16 mouse cellular contexts compared by ENCODE assay signal in the genomic region with DNA sequence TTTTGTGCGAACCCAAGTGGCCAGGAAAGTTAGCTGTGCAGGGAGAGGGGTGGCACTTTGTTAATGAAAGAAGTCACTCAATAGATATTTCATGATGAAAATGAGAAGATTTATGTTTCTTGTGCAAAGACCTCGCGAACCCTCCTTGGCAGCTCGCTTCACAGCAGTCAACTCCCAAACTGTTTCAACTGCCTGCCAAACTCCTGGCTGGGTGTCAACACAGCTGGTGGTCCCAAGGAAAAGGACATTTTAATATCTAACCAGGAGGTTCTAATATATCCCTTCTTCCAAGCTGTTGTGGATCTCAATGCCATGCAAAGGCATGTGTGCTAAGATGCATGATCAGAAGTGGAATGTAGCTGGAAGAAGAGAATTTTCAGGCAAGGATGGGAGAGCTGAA. TPM values are rescaled to one million over a fixed set of nuclear protein-coding genes. Genes with fewer than 3 reads are reported as not detected.
DNase-seq lines count a peak whose midpoint lies in the region; ATAC-seq lines count a peak whose summit lies in the region.
"Had no signal": no experiment of that assay in that cellular context is flagged by ENCODE, and none has a peak within 500 bp of the region (broad histone marks: within the 10 kb centered on the region; RNA-seq: fewer than 3 reads in every experiment).

No protein-coding gene starts in this region.

- no peak overlapping the region for H3K4me2 ChIP-seq in embryonic facial prominence, embryonic 14.5 days (ENCODE audit: low read depth, low read length)
- H3K4me2 ChIP-seq: embryonic facial prominence, embryonic 15.5 days had no signal

- WGBS in embryonic facial prominence, embryonic 14.5 days, result 48% methylated on average over 4 of the region's 4 CpGs
- WGBS in embryonic facial prominence, embryonic 10.5 days, result 93% methylated on average over 4 of the region's 4 CpGs

- peaks cover 12% of the 10 kb centered on the region; the same call in 1 of the 2 replicates for H3K4me1 ChIP-seq in embryonic facial prominence, embryonic 14.5 days (ENCODE audit: control insufficient read depth, insufficient read depth, low read length)
- H3K4me1 ChIP-seq in embryonic facial prominence, embryonic 10.5 days, result peaks cover 11% of the 10 kb centered on the region; the same call in 1 of the 2 replicates
- H3K4me1 ChIP-seq: forebrain, embryonic 10.5 days had no signal

- no peak overlapping the region for H3K4me3 ChIP-seq in embryonic facial prominence, embryonic 14.5 days (ENCODE audit: low read depth, low read length)
- no peak overlapping the region for H3K4me3 ChIP-seq in embryonic facial prominence, embryonic 10.5 days
- H3K4me3 ChIP-seq: embryonic facial prominence, embryonic 15.5 days; forebrain, embryonic 10.5 days; heart, embryonic 10.5 days had no signal

- H3K9me3 ChIP-seq in embryonic facial prominence, embryonic 14.5 days (ENCODE audit: control insufficient read depth, low read length), result no peaks in the 10 kb centered on the region
- no peaks in the 10 kb centered on the region for H3K9me3 ChIP-seq in embryonic facial prominence, embryonic 10.5 days
- H3K9me3 ChIP-seq: embryonic facial prominence, embryonic 15.5 days; forebrain, embryonic 10.5 days; heart, embryonic 10.5 days had no signal

- DNase-seq in embryonic facial prominence, embryonic 14.5 days (ENCODE audit: low spot score), result peak; percentile 32
- DNase-seq in embryonic facial prominence, embryonic 10.5 days (ENCODE audit: low spot score), result no peak
- DNase-seq in kidney, postnatal 14 days, result peak; percentile 12
- DNase-seq in kidney, adult 11 months, result no peak
- DNase-seq in right cerebral cortex, postnatal 4 days, result peak; percentile 18
- no peak for DNase-seq in right cerebral cortex, adult 2 months (ENCODE audit: low spot score in 2 of 2)
- DNase-seq in thymus, postnatal 36 days, result no peak
- DNase-seq: adrenal gland, postnatal 36 days; gastrocnemius, postnatal 25 days; kidney, adult 2 months; right cerebral cortex, adult 18-20 months; spleen, adult 18-20 months; thymus, adult 2 months had no signal

- no peak overlapping the region for H3K27ac ChIP-seq in embryonic facial prominence, embryonic 14.5 days (replicated peaks; ENCODE audit: low read depth, low read length)
- no peak overlapping the region for H3K27ac ChIP-seq in embryonic facial prominence, embryonic 10.5 days (replicated peaks)
- H3K27ac ChIP-seq: embryonic facial prominence, embryonic 15.5 days; forebrain, embryonic 10.5 days; heart, embryonic 10.5 days had no signal

- no peak overlapping the region for H3K9ac ChIP-seq in embryonic facial prominence, embryonic 14.5 days (ENCODE audit: low read depth, low read length)
- H3K9ac ChIP-seq: embryonic facial prominence, embryonic 15.5 days had no signal

- H3K27me3 ChIP-seq in embryonic facial prominence, embryonic 14.5 days (replicated peaks; ENCODE audit: control insufficient read depth, insufficient read depth, low read length), result no peaks in the 10 kb centered on the region
- no peaks in the 10 kb centered on the region for H3K27me3 ChIP-seq in embryonic facial prominence, embryonic 10.5 days (replicated peaks; ENCODE audit: low read depth, poor library complexity, severe bottlenecking)
- H3K27me3 ChIP-seq: embryonic facial prominence, embryonic 15.5 days had no signal

- H3K36me3 ChIP-seq in embryonic facial prominence, embryonic 14.5 days (ENCODE audit: control insufficient read depth, insufficient read depth, low read length), result no peaks in the 10 kb centered on the region
- H3K36me3 ChIP-seq in embryonic facial prominence, embryonic 10.5 days (replicated peaks), result peaks cover 50% of the 10 kb centered on the region
- H3K36me3 ChIP-seq: embryonic facial prominence, embryonic 15.5 days had no signal

- no peak for ATAC-seq in embryonic facial prominence, embryonic 14.5 days (ENCODE audit: low read depth)

RNA-seq across cellular contexts. Expression of gene Gfpt2, which starts 7.5 kb away (rescaled TPM):
- 22.5 and 26.9 TPM in 2 replicates for polyA plus RNA-seq in embryonic facial prominence, embryonic 14.5 days (2014; fragmentation: Nextera tagmentation; extraction: Ambion mirVana)
- polyA plus RNA-seq in embryonic facial prominence, embryonic 10.5 days (2016; fragmentation: Nextera tagmentation; extraction: Ambion mirVana), result 40.5 and 44.0 TPM in 2 replicates

RNA-seq across cellular contexts. Expression of gene Mapk9, which starts 45.0 kb away (rescaled TPM):
- polyA plus RNA-seq in embryonic facial prominence, embryonic 14.5 days (2014; fragmentation: Nextera tagmentation; extraction: Ambion mirVana), result 41.7 and 43.0 TPM in 2 replicates
- 26.0 and 28.4 TPM in 2 replicates for polyA plus RNA-seq in embryonic facial prominence, embryonic 10.5 days (2016; fragmentation: Nextera tagmentation; extraction: Ambion mirVana)

Comparison
In these comparisons a context has a peak if more than half of its experiments do, and no peak if none do; other contexts are left out.
1. DNase-seq: peak in embryonic facial prominence, embryonic 14.5 days (single experiment), kidney, postnatal 14 days (single experiment) and right cerebral cortex, postnatal 4 days (single experiment); none in embryonic facial prominence, embryonic 10.5 days (single experiment), kidney, adult 11 months (single experiment), right cerebral cortex, adult 2 months (0 of 2) and thymus, postnatal 36 days (0 of 2).